Mouse (Mus musculus) bone marrow, adult 2 months (tissue): ENCODE data around the gene Trim14. TPM values are rescaled to one million over a fixed set of nuclear protein-coding genes. Genes with fewer than 3 reads are reported as not detected.
A peak's percentile ranks its signal among the peaks of the same experiment; 100 is the strongest.

Experiments
- H3K27ac ChIP-seq: fragments of 200-500 bp; 2 replicates; pipeline ENCODE4 v1.5.1; 2012; ENCODE audit warnings: low read depth, mild to moderate bottlenecking, control low read depth, inconsistent platforms, low read length; ENCODE audit not compliant: control insufficient read depth, poor library complexity, insufficient read depth
- H3K4me1 ChIP-seq: fragments of 200-500 bp; 2 replicates; pipeline ENCODE4 v1.6.1; 2011; ENCODE audit warnings: low read length; ENCODE audit not compliant: control insufficient read depth, insufficient read depth
- H3K4me3 ChIP-seq: fragments of 200-500 bp; replicated peaks from 2 replicates; pipeline ENCODE3; 2011; ENCODE audit warnings: mild to moderate bottlenecking, low read depth, low read length, control low read depth; ENCODE audit not compliant: control insufficient read depth
- CTCF ChIP-seq: fragments of 200-500 bp; IDR thresholded peaks from 2 replicates; pipeline ENCODE4 v1.5.1; 2011; ENCODE audit warnings: low read length, control low read depth; ENCODE audit not compliant: control insufficient read depth, insufficient read depth
- POLR2A ChIP-seq: fragments of 200-500 bp; IDR thresholded peaks from 2 replicates; pipeline ENCODE4 v1.6.1; 2011; ENCODE audit warnings: low read depth, mild to moderate bottlenecking, control low read depth, low read length, borderline replicate concordance; ENCODE audit not compliant: control insufficient read depth
- WGBS: fragments of 180-500 bp; shearing (Covaris S2); methylation state at CpG from one replicate; pipeline ENCODE4 v1.1.7; 2018; 5-methylcytosine and 5-hydroxymethylcytosine counted together
- polyA plus RNA-seq: library from polyadenylated mRNA; stranded (reverse); fragments of >200 nt; gene quantifications from 2 replicates; pipeline ENCODE4 v1.2.4, GENCODE M21; 2011; ENCODE audit warnings: low replicate concordance; ENCODE audit not compliant: missing spikeins, insufficient read depth, insufficient read length

Trim14 gene
- polyA plus RNA-seq, 1 experiment: 4.8 TPM

GRCm38 (mm10) chr4:46503881-46504280 lies 32.1 kb downstream of the Trim14 start:
- Histone ChIP-seq H3K4me1 (no peaks in the 10 kb centered on the region; the same call in 1 of the 2 replicates), H3K4me3 (no peak overlapping the region), H3K27ac (no peak overlapping the region)
- WGBS: 55% methylated on average over 3 of the region's 3 CpGs
- TF ChIP-seq CTCF (no peak), POLR2A (no peak)

- WGBS: 82% methylated on average over 16 of the region's 16 CpGs
- TF ChIP-seq CTCF (no peak), POLR2A (no peak)
- no peak overlapping the region for H3K4me3 ChIP-seq
- no peak overlapping the region for H3K27ac ChIP-seq
- no peaks in the 10 kb centered on the region; the same call in 1 of the 2 replicates for H3K4me1 ChIP-seq
Observed at GRCm38 (mm10) chr4:46502606-46503502, 33.1 kb downstream of the Trim14 start.

GRCm38 (mm10) chr4:46498976-46499375 lies 37.0 kb downstream of the Trim14 start:
- WGBS: 21% methylated on average over 4 of the region's 4 CpGs
- no peak overlapping the region for H3K27ac ChIP-seq

GRCm38 (mm10) chr4:46498511-46498910 lies 37.4 kb downstream of the Trim14 start:
- Histone ChIP-seq H3K27ac (no peak overlapping the region), H3K4me1 (no peaks in the 10 kb centered on the region), H3K4me3 (no peak overlapping the region)
- TF ChIP-seq CTCF: no peak
- no peak for TF ChIP-seq POLR2A
- 87% methylated on average over 3 of the region's 3 CpGs for WGBS

More at GRCm38 (mm10) chr4:46498976-46499375, 37.0 kb downstream of the Trim14 start:
- Histone ChIP-seq H3K4me3 (no peak overlapping the region), H3K4me1 (no peaks in the 10 kb centered on the region)
- TF ChIP-seq POLR2A (no peak), CTCF (peak; percentile 39; the same call in 1 of the 2 replicates)

GRCm38 (mm10) chr4:46497286-46497892 lies 38.6 kb downstream of the Trim14 start:
- no peak overlapping the region for H3K27ac ChIP-seq
- 45% methylated on average over 4 of the region's 4 CpGs for WGBS
- TF ChIP-seq CTCF (peak; percentile 88), POLR2A (no peak)
- no peaks in the 10 kb centered on the region for H3K4me1 ChIP-seq
- H3K4me3 ChIP-seq: no peak overlapping the region

GRCm38 (mm10) chr4:46495543-46495942 lies 40.4 kb downstream of the Trim14 start:
- Histone ChIP-seq H3K4me1 (no peaks in the 10 kb centered on the region), H3K27ac (no peak overlapping the region), H3K4me3 (no peak overlapping the region)
- TF ChIP-seq POLR2A (no peak), CTCF (no peak)
- 83% methylated on average over 12 of the region's 12 CpGs for WGBS

- Histone ChIP-seq H3K4me1 (no peaks in the 10 kb centered on the region; the same call in 1 of the 2 replicates), H3K4me3 (no peak overlapping the region), H3K27ac (no peak overlapping the region)
- no peak for TF ChIP-seq CTCF
- TF ChIP-seq POLR2A: no peak
- 90% methylated on average over 6 of the region's 6 CpGs for WGBS
Observed at GRCm38 (mm10) chr4:46493071-46493470, 42.9 kb downstream of the Trim14 start.
